8 mouse cellular contexts compared by ENCODE assay signal in the genomic region with DNA sequence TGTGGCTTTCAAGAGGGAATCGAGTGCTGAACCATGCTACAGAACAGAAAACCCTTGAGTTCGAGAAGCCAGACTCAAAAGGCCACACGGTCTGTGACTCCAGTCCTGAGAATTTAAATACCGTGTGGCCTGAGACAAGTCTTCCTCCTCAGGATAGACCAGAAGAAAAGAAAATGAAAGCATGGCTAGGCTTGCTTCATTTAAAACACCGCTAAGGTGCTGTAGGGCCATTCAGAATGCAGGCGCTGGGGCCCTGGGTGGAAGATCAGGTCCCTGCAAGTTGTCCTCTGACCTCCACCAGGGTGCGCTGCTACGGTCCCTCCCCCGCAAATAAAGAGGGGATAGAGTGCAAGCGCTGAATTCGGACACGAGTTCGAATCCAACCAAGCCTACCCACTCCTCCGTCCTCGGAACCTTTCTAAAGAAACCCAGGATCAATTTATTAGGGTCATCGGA. TPM values are rescaled to one million over a fixed set of nuclear protein-coding genes. Genes with fewer than 3 reads are reported as not detected.
DNase-seq lines count a peak whose midpoint lies in the region; ATAC-seq lines count a peak whose summit lies in the region.

No protein-coding gene starts in this region.

- peaks cover 7% of the 10 kb centered on the region; the same call in 1 of the 2 replicates for H3K9me3 ChIP-seq in heart, embryonic 10.5 days
- H3K9me3 ChIP-seq in kidney, embryonic 15.5 days (replicated peaks), result peaks cover 20% of the 10 kb centered on the region

- H3K27ac ChIP-seq in heart, embryonic 10.5 days, result peak overlapping the region; percentile 96
- peak overlapping the region; percentile 86 for H3K27ac ChIP-seq in kidney, embryonic 15.5 days

- H3K4me3 ChIP-seq in heart, embryonic 10.5 days, result peak overlapping the region; percentile 94
- peak overlapping the region; percentile 93 for H3K4me3 ChIP-seq in kidney, embryonic 15.5 days (replicated peaks)

- peak overlapping the region; percentile 91 for H3K9ac ChIP-seq in kidney, embryonic 15.5 days

- H3K4me1 ChIP-seq in heart, embryonic 10.5 days, result peaks cover 23% of the 10 kb centered on the region
- peaks cover 17% of the 10 kb centered on the region for H3K4me1 ChIP-seq in kidney, embryonic 15.5 days

- WGBS in heart, embryonic 10.5 days, result 14% methylated on average over 16 of the region's 16 CpGs
- 10% methylated on average over 16 of the region's 16 CpGs for WGBS in kidney, embryonic 15.5 days

- H3K27me3 ChIP-seq in heart, embryonic 10.5 days (ENCODE audit: insufficient read depth, poor library complexity, severe bottlenecking), result no peaks in the 10 kb centered on the region
- no peaks in the 10 kb centered on the region for H3K27me3 ChIP-seq in kidney, embryonic 15.5 days

- H3K36me3 ChIP-seq in heart, embryonic 10.5 days, result peaks cover 30% of the 10 kb centered on the region
- H3K36me3 ChIP-seq in kidney, embryonic 15.5 days, result peaks cover 34% of the 10 kb centered on the region

- peak; percentile 30 for ATAC-seq in kidney, embryonic 15.5 days (replicated peaks; ENCODE audit: low FRiP score)

- peak overlapping the region; percentile 79 for H3K4me2 ChIP-seq in kidney, embryonic 15.5 days

- peak; percentile 80 for DNase-seq in CD4-positive, CD25-positive, alpha-beta regulatory T cell, adult 2 months (ENCODE audit: low read depth, low spot score)
- DNase-seq in T-cell, adult 2 months (ENCODE audit: low spot score), result peak; percentile 62
- peak; percentile 60 to 70 for DNase-seq in cerebellum, postnatal 25 days
- DNase-seq in heart, embryonic 10.5 days (ENCODE audit: low spot score), result peak; percentile 82
- DNase-seq in lung, postnatal 36 days, result peak; percentile 33
- DNase-seq in spleen, adult 12 weeks (ENCODE audit: low spot score), result peak; percentile 62
- DNase-seq in layer of hippocampus, postnatal 14 days (ENCODE audit: low spot score in 2 of 2), result no peak

RNA-seq across cellular contexts. Expression of gene Rfc5, which starts 0.5 kb away (rescaled TPM):
- 91.6 and 105 TPM in 2 replicates for polyA plus RNA-seq in heart, embryonic 10.5 days (2016; fragmentation: Nextera tagmentation; extraction: Ambion mirVana)
- 110 and 128 TPM in 2 replicates for polyA plus RNA-seq in kidney, embryonic 15.5 days (2015; fragmentation: Nextera tagmentation; extraction: Ambion mirVana)
- total RNA-seq in layer of hippocampus, postnatal 14 days (2021), result 10 to 100 TPM; 20.3 to 21.0 TPM

RNA-seq across cellular contexts. Expression of gene Ksr2, which starts 25.5 kb away (rescaled TPM):
- polyA plus RNA-seq in heart, embryonic 10.5 days (2016; fragmentation: Nextera tagmentation; extraction: Ambion mirVana), result 0.09 and 0.11 TPM in 2 replicates
- 0.67 and 0.73 TPM in 2 replicates for polyA plus RNA-seq in kidney, embryonic 15.5 days (2015; fragmentation: Nextera tagmentation; extraction: Ambion mirVana)
- total RNA-seq in layer of hippocampus, postnatal 14 days (2021), result 10 to 100 TPM; 34.7 to 35.9 TPM

RNA-seq across cellular contexts. Expression of gene Wsb2, which starts 31.2 kb away (rescaled TPM):
- 79.6 and 88.4 TPM in 2 replicates for polyA plus RNA-seq in heart, embryonic 10.5 days (2016; fragmentation: Nextera tagmentation; extraction: Ambion mirVana)
- 67.7 and 69.5 TPM in 2 replicates for polyA plus RNA-seq in kidney, embryonic 15.5 days (2015; fragmentation: Nextera tagmentation; extraction: Ambion mirVana)
- total RNA-seq in layer of hippocampus, postnatal 14 days (2021), result 100 to 1,000 TPM; 376 to 378 TPM

Comparison
In these comparisons a context has a peak if more than half of its experiments do, and no peak if none do; other contexts are left out.
1. DNase-seq: peak in CD4-positive, CD25-positive, alpha-beta regulatory T cell, adult 2 months (single experiment), T-cell, adult 2 months (single experiment), cerebellum, postnatal 25 days (2 of 2), heart, embryonic 10.5 days (single experiment), lung, postnatal 36 days (single experiment) and spleen, adult 12 weeks (single experiment); none in layer of hippocampus, postnatal 14 days (0 of 2).